Mouse (Mus musculus): ENCODE data around the gene Arhgap23. TPM values are rescaled to one million over a fixed set of nuclear protein-coding genes. Genes with fewer than 3 reads are reported as not detected.

Arhgap23 gene
- total and polyA plus RNA-seq, 2 experiments = 2.8 to 13.6 TPM

GRCm38 (mm10) chr11:97509058-97509457 lies 93.7 kb downstream of the Arhgap23 start:
- Histone ChIP-seq H3K9ac (ENCODE audit: low read depth, low read length) (no peak overlapping the region), H3K27me3 (ENCODE audit: control insufficient read depth, insufficient read depth, low read length) (no peaks in the 10 kb centered on the region), H3K4me3 (ENCODE audit: insufficient read depth, low read depth, low read length) (no peak overlapping the region), H3K4me1 (ENCODE audit: control insufficient read depth, insufficient read depth, low read length) (no peaks in the 10 kb centered on the region), H3K27ac (replicated peaks; ENCODE audit: insufficient read depth, low read depth, low read length) (no peak overlapping the region), H3K36me3 (ENCODE audit: control insufficient read depth, insufficient read depth, low read length) (no peaks in the 10 kb centered on the region), H3K79me2 (ENCODE audit: control insufficient read depth, insufficient read depth, low read length) (no peaks in the 10 kb centered on the region)
- TF ChIP-seq POLR2A (IDR thresholded peaks at IDR 0.05; ENCODE audit: extremely low read depth, insufficient read depth, low read length) (no peak), CTCF (IDR thresholded peaks at IDR 0.05; ENCODE audit: low read depth, low read length) (no peak)
- no peak for DNase-seq (ENCODE audit: extremely low read depth, low read depth, low spot score)
- WGBS = 65% methylated on average over 5 of the region's 5 CpGs

- Histone ChIP-seq H3K27ac (replicated peaks; ENCODE audit: insufficient read depth, low read depth, low read length) (no peak overlapping the region), H3K9ac (ENCODE audit: low read depth, low read length) (no peak overlapping the region), H3K36me3 (ENCODE audit: control insufficient read depth, insufficient read depth, low read length) (no peaks in the 10 kb centered on the region), H3K4me1 (ENCODE audit: control insufficient read depth, insufficient read depth, low read length) (no peaks in the 10 kb centered on the region), H3K79me2 (ENCODE audit: control insufficient read depth, insufficient read depth, low read length) (no peaks in the 10 kb centered on the region), H3K4me3 (ENCODE audit: insufficient read depth, low read depth, low read length) (no peak overlapping the region), H3K27me3 (ENCODE audit: control insufficient read depth, insufficient read depth, low read length) (no peaks in the 10 kb centered on the region)
- no peak for DNase-seq (ENCODE audit: extremely low read depth, low read depth, low spot score)
- TF ChIP-seq POLR2A (IDR thresholded peaks at IDR 0.05; ENCODE audit: extremely low read depth, insufficient read depth, low read length) = no peak
- TF ChIP-seq CTCF (IDR thresholded peaks at IDR 0.05; ENCODE audit: low read depth, low read length) = no peak
- 82% methylated on average over 24 of the region's 24 CpGs for WGBS
Observed at GRCm38 (mm10) chr11:97509715-97510485, 94.6 kb downstream of the Arhgap23 start.

GRCm38 (mm10) chr11:97510966-97511660 lies 95.8 kb downstream of the Arhgap23 start:
- no peaks in the 10 kb centered on the region for H3K4me1 ChIP-seq (ENCODE audit: control insufficient read depth, insufficient read depth, low read length)
- H3K27ac ChIP-seq (replicated peaks; ENCODE audit: insufficient read depth, low read depth, low read length) = no peak overlapping the region
- no peak overlapping the region for H3K4me3 ChIP-seq (ENCODE audit: insufficient read depth, low read depth, low read length)
- WGBS = 34% methylated on average over 10 of the region's 10 CpGs
- H3K9ac ChIP-seq (ENCODE audit: low read depth, low read length) = no peak overlapping the region
- TF ChIP-seq POLR2A (IDR thresholded peaks at IDR 0.05; ENCODE audit: extremely low read depth, insufficient read depth, low read length) (no peak), CTCF (IDR thresholded peaks at IDR 0.05; ENCODE audit: low read depth, low read length) (peak; percentile 89)
- peak; percentile 22 for DNase-seq (ENCODE audit: extremely low read depth, low read depth, low spot score)
- no peaks in the 10 kb centered on the region for H3K79me2 ChIP-seq (ENCODE audit: control insufficient read depth, insufficient read depth, low read length)
- H3K36me3 ChIP-seq (ENCODE audit: control insufficient read depth, insufficient read depth, low read length) = no peaks in the 10 kb centered on the region
- H3K27me3 ChIP-seq (ENCODE audit: control insufficient read depth, insufficient read depth, low read length) = no peaks in the 10 kb centered on the region

- Histone ChIP-seq H3K27ac (replicated peaks; ENCODE audit: insufficient read depth, low read depth, low read length) (no peak overlapping the region; the same call in 1 of the 2 replicates), H3K4me3 (ENCODE audit: insufficient read depth, low read depth, low read length) (peak overlapping the region; percentile 36), H3K9ac (ENCODE audit: low read depth, low read length) (peak overlapping the region; percentile 25), H3K79me2 (ENCODE audit: control insufficient read depth, insufficient read depth, low read length) (no peaks in the 10 kb centered on the region), H3K27me3 (ENCODE audit: control insufficient read depth, insufficient read depth, low read length) (no peaks in the 10 kb centered on the region), H3K4me1 (ENCODE audit: control insufficient read depth, insufficient read depth, low read length) (no peaks in the 10 kb centered on the region), H3K36me3 (ENCODE audit: control insufficient read depth, insufficient read depth, low read length) (no peaks in the 10 kb centered on the region)
- peak; percentile 22 for DNase-seq (ENCODE audit: extremely low read depth, low read depth, low spot score)
- 56% methylated on average over 13 of the region's 13 CpGs for WGBS
- TF ChIP-seq CTCF (IDR thresholded peaks at IDR 0.05; ENCODE audit: low read depth, low read length) (no peak), POLR2A (IDR thresholded peaks at IDR 0.05; ENCODE audit: extremely low read depth, insufficient read depth, low read length) (no peak)
Observed at GRCm38 (mm10) chr11:97511661-97512369, 96.5 kb downstream of the Arhgap23 start.

- TF ChIP-seq CTCF (IDR thresholded peaks at IDR 0.05; ENCODE audit: low read depth, low read length) = no peak
- TF ChIP-seq POLR2A (IDR thresholded peaks at IDR 0.05; ENCODE audit: extremely low read depth, insufficient read depth, low read length) = no peak
- H3K27ac ChIP-seq (replicated peaks; ENCODE audit: insufficient read depth, low read depth, low read length) = no peak overlapping the region
- no peaks in the 10 kb centered on the region for H3K36me3 ChIP-seq (ENCODE audit: control insufficient read depth, insufficient read depth, low read length)
- WGBS = 75% methylated on average over 6 of the region's 6 CpGs
- H3K27me3 ChIP-seq (ENCODE audit: control insufficient read depth, insufficient read depth, low read length) = no peaks in the 10 kb centered on the region
- no peak for DNase-seq (ENCODE audit: extremely low read depth, low read depth, low spot score)
- H3K9ac ChIP-seq (ENCODE audit: low read depth, low read length) = no peak overlapping the region
- H3K4me1 ChIP-seq (ENCODE audit: control insufficient read depth, insufficient read depth, low read length) = no peaks in the 10 kb centered on the region
- no peaks in the 10 kb centered on the region for H3K79me2 ChIP-seq (ENCODE audit: control insufficient read depth, insufficient read depth, low read length)
- no peak overlapping the region for H3K4me3 ChIP-seq (ENCODE audit: insufficient read depth, low read depth, low read length)
Observed at GRCm38 (mm10) chr11:97512511-97512910, 97.2 kb downstream of the Arhgap23 start.

Data from liver, adult 2 months (tissue).